Mouse (Mus musculus): Measurements from ENCODE around the gene Rps3.
"Not testable (repeated sequence)": the region's sequence is repeated elsewhere in the genome, so short reads cannot be mapped to it uniquely, and the experiment has no call there.

Gene Rps3

GRCm38 (mm10) chr7:99483271-99483923, at the start of gene Rps3:
Gene Rps3 (minus strand): TSS chr7:99483738.
- DNase-seq (ENCODE audit: low spot score in 2 of 2), result peak; percentile 95 to 97

- no peak for DNase-seq (ENCODE audit: low spot score in 2 of 2)
Measured at GRCm38 (mm10) chr7:99532526-99532925, 49.0 kb upstream of the Rps3 start.

DNA sequence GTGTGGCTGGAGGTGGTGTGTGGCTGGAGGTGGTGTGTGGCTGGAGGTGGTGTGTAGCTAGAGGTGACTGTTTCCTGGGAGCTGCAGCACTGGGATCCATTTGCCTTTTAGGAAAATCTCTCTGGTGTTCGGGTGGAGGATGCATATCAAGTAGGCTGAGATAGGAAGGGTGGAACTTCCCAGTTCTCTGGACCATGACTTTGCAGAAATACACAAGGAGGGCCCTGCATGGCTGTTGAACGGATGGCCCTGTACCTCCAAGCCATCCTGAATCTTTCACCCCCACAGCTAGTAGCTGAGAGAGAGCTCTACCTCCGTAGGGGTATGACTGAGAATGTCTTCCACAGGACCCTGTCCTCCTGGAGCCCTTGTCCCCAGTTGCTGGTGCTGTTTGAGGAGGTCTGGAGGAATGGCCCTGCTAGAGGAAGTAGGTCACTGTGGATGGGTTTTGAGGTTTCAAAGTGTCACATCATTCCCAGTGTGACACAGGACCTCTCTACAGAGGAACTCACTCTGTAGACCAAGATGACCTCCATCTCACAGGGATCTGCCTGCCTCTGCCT, 48.0 kb upstream of the Rps3 start:
- no peak for DNase-seq (ENCODE audit: low spot score in 2 of 2)

- DNase-seq (ENCODE audit: low spot score in 2 of 2), result no peak
Measured at GRCm38 (mm10) chr7:99529410-99529809, 45.9 kb upstream of the Rps3 start.

GRCm38 (mm10) chr7:99528547-99528946, 45.0 kb upstream of the Rps3 start:
- DNase-seq (ENCODE audit: low spot score in 2 of 2), result no peak

DNA sequence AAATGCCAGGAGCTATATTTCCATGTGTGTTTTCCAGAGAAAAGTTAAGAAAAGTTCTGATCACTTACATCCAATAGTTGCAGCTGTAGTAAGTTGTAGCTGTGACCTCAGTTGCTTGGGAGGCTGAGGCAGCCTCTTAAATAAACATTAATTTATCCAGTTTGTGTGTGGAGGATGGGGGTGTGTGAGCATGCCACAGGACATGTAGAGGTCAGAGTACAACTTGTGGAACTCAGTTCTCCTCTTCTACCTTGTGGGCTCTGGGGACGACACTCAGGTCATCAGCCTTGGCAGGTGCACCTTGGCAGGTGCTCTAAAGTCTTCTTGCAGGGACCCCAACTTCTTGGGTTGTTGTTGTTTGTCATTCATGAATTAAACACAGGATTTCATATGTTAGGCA, 40.3 kb upstream of the Rps3 start:
- DNase-seq (ENCODE audit: low spot score in 2 of 2), result no peak

DNA sequence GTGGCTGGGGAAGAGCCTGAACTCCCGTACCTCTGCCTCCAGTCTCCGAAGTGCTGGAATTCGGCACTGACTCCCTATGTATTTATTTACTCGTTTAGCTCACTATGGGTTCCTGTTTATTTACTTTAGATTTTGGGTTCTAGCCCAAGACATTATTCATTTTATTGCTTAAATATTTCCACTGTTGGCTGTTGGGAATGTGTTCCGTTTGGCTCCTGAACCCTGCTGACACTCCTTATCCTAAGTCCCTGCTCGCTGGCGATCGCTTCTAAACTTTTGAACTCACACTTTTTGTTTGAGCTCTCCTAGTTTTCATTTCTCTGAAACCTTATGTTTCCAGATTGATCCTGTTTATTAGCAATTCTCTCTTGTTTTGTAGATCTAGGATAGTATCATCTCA, 39.6 kb upstream of the Rps3 start:
- DNase-seq (ENCODE audit: low spot score in 2 of 2), result no peak

DNA sequence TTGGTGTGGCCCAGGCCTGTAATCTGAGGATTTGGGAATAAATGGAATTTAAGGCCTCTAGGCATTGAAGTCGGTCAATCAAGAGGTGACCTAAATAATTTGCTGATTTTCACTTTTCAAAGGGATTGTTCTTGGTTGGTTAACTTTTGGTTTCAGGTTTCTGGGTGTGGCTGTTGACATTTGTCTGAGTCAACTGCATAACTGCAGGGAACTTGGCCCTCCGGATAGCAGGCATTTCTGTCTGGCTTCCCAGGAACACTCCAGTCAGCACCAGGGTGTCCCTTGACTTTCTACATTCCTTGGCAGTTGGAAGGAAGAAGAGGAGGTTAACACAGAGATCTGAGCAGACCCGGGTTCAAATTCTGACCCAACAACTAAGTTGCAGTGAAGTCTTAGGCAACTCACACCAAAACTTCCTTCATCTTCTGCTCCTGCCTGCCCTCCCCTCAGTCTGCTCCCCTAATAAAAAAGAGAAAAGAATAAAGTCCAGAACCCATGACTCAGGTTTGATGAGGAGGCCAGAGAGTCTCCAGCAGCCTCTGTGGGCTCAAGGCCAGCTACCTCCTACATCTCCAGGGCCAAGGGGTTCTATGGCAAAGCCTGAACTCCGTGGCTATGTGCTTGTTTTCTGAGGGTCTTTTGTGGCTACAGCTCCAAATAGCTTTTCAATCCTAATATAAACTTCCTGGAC, 35.6 kb upstream of the Rps3 start:
- DNase-seq (ENCODE audit: low spot score in 2 of 2), result no peak

DNA sequence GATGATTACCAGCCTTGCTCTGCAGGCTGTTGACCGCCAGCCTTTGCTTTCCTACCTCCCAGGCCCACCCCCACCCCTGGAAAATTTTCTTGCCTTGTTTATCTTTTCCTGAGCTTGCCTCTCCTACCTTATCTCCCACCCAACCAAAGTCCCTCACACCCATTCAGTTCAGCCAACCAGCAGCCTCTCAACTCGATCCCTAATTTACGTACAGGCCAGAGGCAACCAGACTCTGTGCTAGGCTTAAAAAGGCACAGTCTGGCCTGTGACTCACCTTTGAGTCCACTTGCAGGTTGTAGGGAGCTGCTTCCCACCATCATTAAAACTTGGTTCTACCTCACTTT, 33.2 kb upstream of the Rps3 start:
- DNase-seq (ENCODE audit: low spot score in 2 of 2), result no peak

- no peak for DNase-seq (ENCODE audit: low spot score in 2 of 2)
Measured at GRCm38 (mm10) chr7:99516092-99516813, 32.7 kb upstream of the Rps3 start.

DNA sequence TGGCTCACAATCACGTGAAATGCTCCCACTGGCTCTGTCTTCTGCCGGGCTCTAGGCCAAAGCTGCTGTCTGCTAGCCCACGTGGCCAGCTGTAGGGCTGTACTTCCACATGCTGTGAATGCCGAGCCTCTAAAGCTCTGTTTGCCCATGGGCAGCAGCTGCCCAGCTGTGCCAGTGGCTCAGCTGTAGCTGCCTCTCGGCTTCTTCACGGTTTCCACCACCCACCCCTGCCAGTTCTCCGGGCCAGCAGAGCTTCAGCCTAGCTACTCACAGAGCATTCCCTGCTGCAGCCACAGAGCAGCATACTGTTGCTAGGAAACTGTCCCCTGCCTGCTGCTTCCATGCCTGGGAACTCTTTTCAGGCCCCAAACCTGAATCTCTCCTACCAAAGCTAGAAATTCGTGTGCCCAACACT, 26.6 kb upstream of the Rps3 start:
- DNase-seq (ENCODE audit: low spot score in 2 of 2), result no peak

GRCm38 (mm10) chr7:99508187-99508586, 24.6 kb upstream of the Rps3 start:
- not testable (repeated sequence) for DNase-seq (ENCODE audit: low spot score in 2 of 2)

DNA sequence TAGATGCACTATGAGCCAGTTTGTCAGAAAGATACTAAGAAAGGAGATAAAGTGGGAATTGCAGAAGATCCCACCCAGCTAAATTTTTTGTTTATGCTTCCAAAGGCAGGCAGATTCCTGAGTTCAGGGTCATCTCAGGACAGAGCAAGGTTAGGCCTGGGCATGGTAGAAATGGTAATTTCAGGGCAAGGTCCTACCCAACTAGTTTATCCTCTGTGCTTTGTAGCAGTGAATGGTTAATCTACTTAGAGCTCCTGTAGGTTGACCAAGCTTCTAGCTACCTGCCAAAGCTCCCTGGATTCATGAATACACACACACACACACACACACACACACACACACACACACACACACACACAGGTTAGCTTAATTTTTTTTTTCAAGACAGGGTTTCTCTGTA, 21.0 kb upstream of the Rps3 start:
- no peak for DNase-seq (ENCODE audit: low spot score in 2 of 2)

DNA sequence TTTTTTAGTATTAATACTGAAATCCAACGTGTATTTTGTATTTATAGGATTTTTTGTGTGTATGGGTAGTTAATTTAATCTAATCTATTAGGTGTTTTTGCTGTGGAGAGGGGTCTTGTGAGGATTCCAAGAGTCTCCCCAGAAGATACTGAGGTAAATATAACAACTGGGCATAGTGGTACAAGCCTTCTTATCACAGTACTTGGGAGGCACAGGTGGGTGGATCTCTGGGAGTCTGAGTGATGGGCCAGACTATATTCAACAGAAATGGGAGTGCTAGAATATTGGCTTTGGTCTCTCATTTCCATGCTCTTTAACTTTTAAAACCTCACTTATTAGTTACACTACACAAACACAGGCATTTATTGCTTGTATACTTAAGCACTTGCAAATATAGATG, 17.6 kb upstream of the Rps3 start:
- no peak for DNase-seq (ENCODE audit: low spot score in 2 of 2)

- no peak for DNase-seq (ENCODE audit: low spot score in 2 of 2)
Measured at GRCm38 (mm10) chr7:99500655-99501054, 17.1 kb upstream of the Rps3 start.

DNA sequence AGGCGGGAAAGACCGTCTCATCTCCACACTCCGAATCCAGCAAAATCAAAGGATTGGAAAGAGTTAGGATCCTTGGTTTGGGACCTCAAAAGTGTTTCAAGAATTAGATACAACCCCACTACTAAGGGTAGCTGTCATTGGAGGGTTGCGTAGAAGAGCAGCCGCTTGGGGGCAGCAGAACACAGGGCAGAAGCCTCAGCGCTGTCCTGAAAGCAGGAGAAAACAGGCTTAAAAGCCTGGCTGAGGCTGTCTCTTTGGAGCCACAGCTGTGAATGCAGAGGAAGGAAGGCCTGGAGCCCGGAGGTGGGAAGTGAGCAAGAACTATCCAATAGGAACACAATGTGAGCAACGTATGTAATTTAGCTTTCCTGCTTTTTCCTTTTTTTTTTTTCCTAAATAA, 16.7 kb upstream of the Rps3 start:
- peak; percentile 60 to 76 for DNase-seq (ENCODE audit: low spot score in 2 of 2)

DNA sequence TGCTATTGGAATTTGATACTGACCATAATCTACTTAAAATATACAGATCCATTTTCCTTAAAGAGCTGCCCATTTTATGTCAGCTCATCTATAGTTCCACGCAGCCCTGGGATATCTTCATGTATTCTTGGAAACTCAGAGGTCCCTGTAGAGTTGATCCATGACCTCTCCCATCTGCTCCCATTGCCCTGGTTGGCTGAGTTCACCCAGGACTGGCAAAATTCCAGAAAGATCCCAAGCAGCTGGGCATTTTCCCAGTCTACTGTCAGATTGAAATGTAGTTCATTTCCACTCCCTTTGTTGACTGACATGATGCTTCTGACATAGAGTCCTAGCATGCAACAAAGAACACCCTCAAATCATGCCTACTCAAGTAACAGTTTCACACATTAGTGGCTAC, 15.6 kb upstream of the Rps3 start:
- no peak for DNase-seq (ENCODE audit: low spot score in 2 of 2)

GRCm38 (mm10) chr7:99489708-99490107, 6.2 kb upstream of the Rps3 start:
- no peak for DNase-seq (ENCODE audit: low spot score in 2 of 2)

GRCm38 (mm10) chr7:99484679-99485078, 1.1 kb upstream of the Rps3 start:
- no peak for DNase-seq (ENCODE audit: low spot score in 2 of 2)

- DNase-seq (ENCODE audit: low spot score in 2 of 2), result no peak
Measured at GRCm38 (mm10) chr7:99483924-99484319, 384 bp upstream of the Rps3 start.

DNA sequence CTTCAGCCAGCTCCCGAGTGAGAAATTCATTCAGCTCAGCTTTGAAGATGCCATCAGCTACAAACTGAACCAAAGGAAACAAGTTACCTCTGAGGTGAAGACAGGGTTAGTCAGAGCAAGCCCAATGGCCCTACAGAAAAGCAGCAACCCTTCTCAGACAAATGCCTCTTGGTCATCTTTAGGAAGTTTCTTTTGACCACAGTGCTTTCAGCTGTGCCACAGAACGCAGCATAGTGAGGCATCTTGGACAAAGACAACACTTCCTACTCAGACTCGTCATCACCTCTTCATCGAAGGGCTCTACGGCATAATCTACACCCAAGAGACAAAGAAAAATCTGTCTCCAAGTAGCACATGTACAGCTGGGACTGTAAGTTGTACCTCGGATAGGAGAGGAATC, 901 bp downstream of the Rps3 start:
- DNase-seq (ENCODE audit: low spot score in 2 of 2), result no peak

- DNase-seq (ENCODE audit: low spot score in 2 of 2), result no peak
Measured at GRCm38 (mm10) chr7:99477235-99477634, 6.3 kb downstream of the Rps3 start.

All from spleen, postnatal 36 days (tissue).